Mouse (Mus musculus) left cerebral cortex, postnatal 36 days (tissue): ENCODE data around the gene Plet1. TPM values are rescaled to one million over a fixed set of nuclear protein-coding genes. Genes with fewer than 3 reads are reported as not detected.

Experiments used
- DNase-seq, 2 experiments: peaks; one replicate each; pipeline ENCODE4 v3.0.0; 2021 to 2022; ENCODE audit warnings: low spot score in 2 of 2, mixed read lengths in 1 of 2
- intact Hi-C: fragments of 180-260 bp; cut with DNase I; formaldehyde crosslinking; loops from one replicate; pipeline ENCODE4 v1.15.1; 2025
- total RNA-seq, 2 experiments: library from RNA; stranded (reverse); gene quantifications; 2 replicates each; pipeline ENCODE4 v1.2.3; 2021

Gene Plet1
- total RNA-seq, 2 experiments from 2014 or later = not detected

- intact Hi-C loops = no loop called here
- no peak for DNase-seq
Measured at GRCm38 (mm10) chr9:50493777-50494176, 548 bp upstream of the Plet1 start.

- intact Hi-C loops = no loop called here
- no peak for DNase-seq
Measured at GRCm38 (mm10) chr9:50495405-50496150, 1.3 kb downstream of the Plet1 start.

- intact Hi-C loops = no loop called here
Measured at GRCm38 (mm10) chr9:50496151-50496505, 1.8 kb downstream of the Plet1 start.

GRCm38 (mm10) chr9:50496546-50496945, 2.2 kb downstream of the Plet1 start:
- no peak for DNase-seq
- intact Hi-C loops = no loop called here

More at GRCm38 (mm10) chr9:50496151-50496505, 1.8 kb downstream of the Plet1 start:
- no peak for DNase-seq

- no peak for DNase-seq
- intact Hi-C loops = no loop called here
Measured at GRCm38 (mm10) chr9:50497076-50497475, 2.8 kb downstream of the Plet1 start.

GRCm38 (mm10) chr9:50497536-50497935, 3.2 kb downstream of the Plet1 start:
- intact Hi-C loops = no loop called here
- no peak for DNase-seq

- no peak for DNase-seq
- intact Hi-C loops = no loop called here
Measured at GRCm38 (mm10) chr9:50498815-50499214, 4.5 kb downstream of the Plet1 start.

- no peak for DNase-seq
- intact Hi-C loops = no loop called here
Measured at GRCm38 (mm10) chr9:50499781-50500180, 5.5 kb downstream of the Plet1 start.

GRCm38 (mm10) chr9:50500467-50500973, 6.2 kb downstream of the Plet1 start:
- intact Hi-C loops = no loop called here
- no peak for DNase-seq

GRCm38 (mm10) chr9:50500974-50501501, 6.7 kb downstream of the Plet1 start:
- no peak for DNase-seq
- intact Hi-C loops = no loop called here

GRCm38 (mm10) chr9:50502949-50503348, 8.6 kb downstream of the Plet1 start:
- no peak for DNase-seq
- intact Hi-C loops = no loop called here

- intact Hi-C loops = no loop called here
- DNase-seq = no peak
Measured at GRCm38 (mm10) chr9:50505405-50505804, 11.1 kb downstream of the Plet1 start.

- intact Hi-C loops = no loop called here
- DNase-seq = no peak
Measured at GRCm38 (mm10) chr9:50507570-50507969, 13.2 kb downstream of the Plet1 start.

GRCm38 (mm10) chr9:50515462-50515861, 21.1 kb downstream of the Plet1 start:
- DNase-seq = no peak
- intact Hi-C loops = no loop called here

- no peak for DNase-seq
- intact Hi-C loops = no loop called here
Measured at GRCm38 (mm10) chr9:50518781-50519180, 24.5 kb downstream of the Plet1 start.

- DNase-seq = no peak
- intact Hi-C loops = no loop called here
Measured at GRCm38 (mm10) chr9:50520748-50521147, 26.4 kb downstream of the Plet1 start.

GRCm38 (mm10) chr9:50521562-50521961, 27.2 kb downstream of the Plet1 start:
- DNase-seq = no peak
- intact Hi-C loops = no loop called here

- no peak for DNase-seq
- intact Hi-C loops = no loop called here
Measured at GRCm38 (mm10) chr9:50522574-50522973, 28.2 kb downstream of the Plet1 start.

GRCm38 (mm10) chr9:50524936-50525335, 30.6 kb downstream of the Plet1 start:
- intact Hi-C loops = loop anchor here (5.0 kb wide), 1 partner anchor 203 kb away; no protein-coding TSS in a partner anchor

GRCm38 (mm10) chr9:50525585-50525984, 31.3 kb downstream of the Plet1 start:
- intact Hi-C loops = loop anchor here (5.0 kb wide), 1 partner anchor 203 kb away; no protein-coding TSS in a partner anchor
- no peak for DNase-seq

More at GRCm38 (mm10) chr9:50524936-50525335, 30.6 kb downstream of the Plet1 start:
- no peak for DNase-seq

- intact Hi-C loops = loop anchor here (1.0 to 5.0 kb wide), 3 partner anchors 65 to 1033 kb away; no protein-coding TSS in a partner anchor
- DNase-seq = no peak
Measured at GRCm38 (mm10) chr9:50527860-50528259, 33.5 kb downstream of the Plet1 start.
